In the genomic region with DNA sequence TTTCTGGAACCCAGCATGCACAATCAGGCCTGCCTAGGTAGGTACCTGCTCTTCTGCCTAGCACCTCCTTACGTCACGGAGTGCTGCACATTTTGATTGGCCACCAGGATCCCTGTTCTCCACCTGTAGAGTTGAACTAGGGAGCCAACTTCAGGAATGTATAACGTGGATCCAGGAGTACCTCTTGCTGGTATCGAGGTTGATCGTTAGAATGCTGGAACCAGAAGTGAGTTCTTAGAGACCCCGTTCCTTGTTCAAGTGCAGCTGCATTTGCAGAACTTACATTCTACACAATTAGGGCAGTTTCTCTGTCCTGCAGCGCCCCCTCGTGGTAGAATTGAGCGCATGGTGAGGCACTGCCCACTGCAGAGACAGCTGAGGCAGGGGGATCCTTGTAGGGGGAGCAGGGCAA, we compare ENCODE assay signal across 8 mouse cellular contexts. TPM values are rescaled to one million over a fixed set of nuclear protein-coding genes. Genes with fewer than 3 reads are reported as not detected.
A peak's percentile ranks its signal among the peaks of the same experiment; 100 is the strongest.
DNase-seq lines count a peak whose midpoint lies in the region; ATAC-seq and TF ChIP-seq lines count a peak whose summit lies in the region.

No protein-coding gene starts in this region.

- no peaks in the 10 kb centered on the region for H3K27me3 ChIP-seq in kidney, postnatal 0 days (ENCODE audit: insufficient read depth, low read length)
- no peaks in the 10 kb centered on the region for H3K27me3 ChIP-seq in lung, embryonic 14.5 days (ENCODE audit: insufficient read depth, low read length)

- H3K36me3 ChIP-seq in kidney, postnatal 0 days (ENCODE audit: insufficient read depth, low read length): no peaks in the 10 kb centered on the region
- no peaks in the 10 kb centered on the region for H3K36me3 ChIP-seq in lung, embryonic 14.5 days (ENCODE audit: insufficient read depth)

- peak; percentile 83 for TF ChIP-seq CTCF in kidney, postnatal 0 days (IDR thresholded peaks at IDR 0.05; ENCODE audit: low read depth)
- peak; percentile 88 for TF ChIP-seq CTCF in lung, embryonic 14.5 days (IDR thresholded peaks at IDR 0.05; ENCODE audit: low read depth)
- peak; percentile 70 for TF ChIP-seq CTCF in olfactory bulb, adult 2 months (IDR thresholded peaks at IDR 0.05; ENCODE audit: insufficient read depth, low read depth, low read length)

- H3K9me3 ChIP-seq in kidney, postnatal 0 days (replicated peaks; ENCODE audit: low read length): no peaks in the 10 kb centered on the region
- H3K9me3 ChIP-seq in lung, embryonic 14.5 days (ENCODE audit: low read depth, low read length): no peaks in the 10 kb centered on the region

- no peak overlapping the region for H3K27ac ChIP-seq in kidney, postnatal 0 days
- H3K27ac ChIP-seq in lung, embryonic 14.5 days (ENCODE audit: low read depth): no peak overlapping the region
- H3K27ac ChIP-seq in olfactory bulb, adult 2 months (ENCODE audit: insufficient read depth, low read depth, low read length): no peak overlapping the region

- DNase-seq in A20 (ENCODE audit: low read depth, low spot score) (peak; percentile 88), WW6 (ENCODE audit: low read depth, low spot score) (peak; percentile 77)
- DNase-seq in cerebellum, postnatal 36 days: peak; percentile 82 to 86
- peak; percentile 78 to 80 for DNase-seq in gastrocnemius, postnatal 36 days
- DNase-seq in kidney, postnatal 0 days (ENCODE audit: low spot score): peak; percentile 77
- peak; percentile 90 for DNase-seq in lung, embryonic 14.5 days
- DNase-seq in thymus, postnatal 10 days (ENCODE audit: low spot score in 2 of 2): peak; percentile 63 to 88

- no peak overlapping the region for H3K4me2 ChIP-seq in kidney, postnatal 0 days (ENCODE audit: low read length)
- H3K4me2 ChIP-seq in lung, embryonic 14.5 days: no peak overlapping the region

- 19% methylated on average over 9 of the region's 9 CpGs for WGBS in kidney, postnatal 0 days
- WGBS in lung, embryonic 14.5 days: 14% methylated on average over 9 of the region's 9 CpGs
- WGBS in olfactory bulb, adult 2 months: 12% methylated on average over 9 of the region's 9 CpGs

- TF ChIP-seq POLR2A in olfactory bulb, adult 2 months (IDR thresholded peaks at IDR 0.05; ENCODE audit: insufficient read depth, low read depth, low read length): no peak

- no peaks in the 10 kb centered on the region for H3K4me1 ChIP-seq in kidney, postnatal 0 days (replicated peaks; ENCODE audit: insufficient read depth, low read length)
- H3K4me1 ChIP-seq in lung, embryonic 14.5 days (ENCODE audit: insufficient read depth): no peaks in the 10 kb centered on the region
- peaks cover 3% of the 10 kb centered on the region; the same call in 1 of the 2 replicates for H3K4me1 ChIP-seq in olfactory bulb, adult 2 months (ENCODE audit: control insufficient read depth, insufficient read depth, low read length)

- no peak overlapping the region for H3K4me3 ChIP-seq in kidney, postnatal 0 days (replicated peaks; ENCODE audit: low read depth, low read length)
- no peak overlapping the region for H3K4me3 ChIP-seq in lung, embryonic 14.5 days (ENCODE audit: low read depth, low read length)
- H3K4me3 ChIP-seq in olfactory bulb, adult 2 months (ENCODE audit: insufficient read depth, low read depth, low read length): no peak overlapping the region

- peak; percentile 67; the same call in 1 of the 2 replicates for ATAC-seq in kidney, postnatal 0 days (replicated peaks; ENCODE audit: low FRiP score, low read depth)
- peak; percentile 41; the same call in 1 of the 2 replicates for ATAC-seq in lung, embryonic 14.5 days (ENCODE audit: insufficient read depth)

- no peak overlapping the region for H3K9ac ChIP-seq in kidney, postnatal 0 days (ENCODE audit: low read depth, low read length)
- H3K9ac ChIP-seq in lung, embryonic 14.5 days: no peak overlapping the region

- intact Hi-C loops in gastrocnemius, postnatal 36 days (cut with DNase I): no loop called here

RNA-seq across cellular contexts. Expression of a gene that starts 14.5 kb away (rescaled TPM):
- 10 to 100 TPM in 1 of 2 experiments, 1 to 10 TPM in 1; 8.8 to 11.1 TPM for total RNA-seq in gastrocnemius, postnatal 36 days (2021)
- polyA plus RNA-seq in kidney, postnatal 0 days (2015; fragmentation: Nextera tagmentation; extraction: Ambion mirVana): 0.91 and 1.1 TPM in 2 replicates
- 2.1 and 2.2 TPM in 2 replicates for polyA plus RNA-seq in lung, embryonic 14.5 days (2014; fragmentation: Nextera tagmentation; extraction: Ambion mirVana)
- not detected in 2 replicates for polyA plus RNA-seq in olfactory bulb, adult 2 months (2012; ENCODE audit: insufficient read depth, insufficient read length, low replicate concordance, missing spikeins)

RNA-seq across cellular contexts. Expression of a gene that starts 18.2 kb away (rescaled TPM):
- total RNA-seq in gastrocnemius, postnatal 36 days (2021): 1 to 10 TPM; 2.5 to 3.2 TPM
- polyA plus RNA-seq in kidney, postnatal 0 days (2015; fragmentation: Nextera tagmentation; extraction: Ambion mirVana): 2.1 and 2.6 TPM in 2 replicates
- polyA plus RNA-seq in lung, embryonic 14.5 days (2014; fragmentation: Nextera tagmentation; extraction: Ambion mirVana): 1.4 and 2.3 TPM in 2 replicates
- not detected in 2 replicates for polyA plus RNA-seq in olfactory bulb, adult 2 months (2012; ENCODE audit: insufficient read depth, insufficient read length, low replicate concordance, missing spikeins)

RNA-seq across cellular contexts. Expression of a gene that starts 24.1 kb away (rescaled TPM):
- 10 to 100 TPM; 30.5 to 35.8 TPM for total RNA-seq in gastrocnemius, postnatal 36 days (2021)
- 0.12 and 0.13 TPM in 2 replicates for polyA plus RNA-seq in kidney, postnatal 0 days (2015; fragmentation: Nextera tagmentation; extraction: Ambion mirVana)
- polyA plus RNA-seq in lung, embryonic 14.5 days (2014; fragmentation: Nextera tagmentation; extraction: Ambion mirVana): 0.13 and 0.46 TPM in 2 replicates
- polyA plus RNA-seq in olfactory bulb, adult 2 months (2012; ENCODE audit: insufficient read depth, insufficient read length, low replicate concordance, missing spikeins): not detected in 2 replicates

RNA-seq across cellular contexts. Expression of a gene that starts 25.1 kb away (rescaled TPM):
- total RNA-seq in gastrocnemius, postnatal 36 days (2021): 1 to 10 TPM; 8.9 TPM
- polyA plus RNA-seq in kidney, postnatal 0 days (2015; fragmentation: Nextera tagmentation; extraction: Ambion mirVana): 3.5 and 3.9 TPM in 2 replicates
- 4.2 and 4.3 TPM in 2 replicates for polyA plus RNA-seq in lung, embryonic 14.5 days (2014; fragmentation: Nextera tagmentation; extraction: Ambion mirVana)
- not detected in 2 replicates for polyA plus RNA-seq in olfactory bulb, adult 2 months (2012; ENCODE audit: insufficient read depth, insufficient read length, low replicate concordance, missing spikeins)

RNA-seq across cellular contexts. Expression of a gene that starts 30.9 kb away (rescaled TPM):
- total RNA-seq in gastrocnemius, postnatal 36 days (2021): 1 to 10 TPM; 1.6 to 1.7 TPM
- 0.05 TPM in 1 of 2 replicates, not detected in the other for polyA plus RNA-seq in kidney, postnatal 0 days (2015; fragmentation: Nextera tagmentation; extraction: Ambion mirVana)
- polyA plus RNA-seq in lung, embryonic 14.5 days (2014; fragmentation: Nextera tagmentation; extraction: Ambion mirVana): 0.76 and 0.87 TPM in 2 replicates
- not detected in 2 replicates for polyA plus RNA-seq in olfactory bulb, adult 2 months (2012; ENCODE audit: insufficient read depth, insufficient read length, low replicate concordance, missing spikeins)
